Mouse (Mus musculus) embryonic stem cell, embryonic (primary cell): ENCODE results near the gene Cpox.

ENCODE experiments used
- CTCF ChIA-PET, 4 experiments: fragments of 300-600 bp in 2 of 4; fragments of 350-600 bp in 2 of 4; sonication (Branson Sonifier 250); formaldehyde crosslinking; loops; one replicate each; lab custom pipeline; 2022; ENCODE audit warnings: inconsistent platforms in 2 of 4; lab: Charles Lee
- POLR2A ChIA-PET, 4 experiments: fragments of 300-600 bp in 2 of 4; fragments of 350-600 bp in 2 of 4; sonication (Branson Sonifier 250); formaldehyde crosslinking; loops; one replicate each; lab custom pipeline; 2022; ENCODE audit warnings: antibody characterized with exemption in 4 of 4, inconsistent platforms in 1 of 4; lab: Charles Lee

Gene Cpox

GRCm38 (mm10) chr16:58669917-58670630, at the start of gene Cpox:
Gene Cpox, plus strand, starts transcription at chr16:58670292.
- POLR2A ChIA-PET: interaction anchor here (0.5 to 2.4 kb wide), 28 partner anchors 10 to 1000 kb away, joined by 3 to 15 read pairs (median 4); partner anchors contain the start of genes Cldnd1 (in 3 of the 4), Dcbld2 (in 3 of the 4) and E330017A01Rik (in 1 of the 4)
- CTCF ChIA-PET: interaction anchor here in 2 of 4 experiments (0.6 to 1.7 kb wide), 5 partner anchors 58 to 219 kb away, joined by 3 to 5 read pairs (median 3); partner anchors contain the start of gene Cldnd1 (in 1 of the 2)

- CTCF ChIA-PET: no interaction called here
Observed at GRCm38 (mm10) chr16:58622377-58622776, 47.7 kb upstream of the Cpox start.

GRCm38 (mm10) chr16:58623114-58623513, 47.0 kb upstream of the Cpox start:
- ChIA-PET POLR2A (no interaction called here), CTCF (no interaction called here)

More at GRCm38 (mm10) chr16:58622377-58622776, 47.7 kb upstream of the Cpox start:
- POLR2A ChIA-PET: no interaction called here

- ChIA-PET CTCF (no interaction called here), POLR2A (no interaction called here)
Observed at GRCm38 (mm10) chr16:58623944-58624343, 46.1 kb upstream of the Cpox start.

GRCm38 (mm10) chr16:58627597-58628335, 42.3 kb upstream of the Cpox start:
- ChIA-PET POLR2A (interaction anchor here in 1 of 4 experiments (0.7 kb wide), 1 partner anchor 1119 kb away, joined by 4 read pairs; no protein-coding TSS in a partner anchor), CTCF (interaction anchor here in 2 of 4 experiments (0.6 to 0.7 kb wide), 2 partner anchors 113 to 171 kb away, joined by 3 read pairs; no protein-coding TSS in a partner anchor)

- ChIA-PET POLR2A (no interaction called here), CTCF (interaction anchor here in 2 of 4 experiments (0.6 to 0.7 kb wide), 2 partner anchors 114 to 171 kb away, joined by 3 read pairs; no protein-coding TSS in a partner anchor)
Observed at GRCm38 (mm10) chr16:58628336-58628680, 41.8 kb upstream of the Cpox start.

GRCm38 (mm10) chr16:58628968-58629367, 41.1 kb upstream of the Cpox start:
- ChIA-PET CTCF (no interaction called here), POLR2A (no interaction called here)

GRCm38 (mm10) chr16:58629736-58630135, 40.4 kb upstream of the Cpox start:
- CTCF ChIA-PET: no interaction called here
- POLR2A ChIA-PET: no interaction called here

- CTCF ChIA-PET: no interaction called here
- POLR2A ChIA-PET: interaction anchor here in 3 of 4 experiments (0.6 to 1.4 kb wide), 4 partner anchors 34 to 715 kb away, joined by 3 to 6 read pairs (median 4); partner anchors contain the start of genes Cpox (in 2 of the 3) and Dcbld2 (in 1 of the 3)
Observed at GRCm38 (mm10) chr16:58635866-58636265, 34.2 kb upstream of the Cpox start.

- ChIA-PET CTCF (no interaction called here), POLR2A (interaction anchor here in 1 of 4 experiments (2.4 kb wide), 1 partner anchor 33 kb away, joined by 8 read pairs; the partner anchor contains the start of gene Cpox)
Observed at GRCm38 (mm10) chr16:58637448-58637847, 32.6 kb upstream of the Cpox start.

GRCm38 (mm10) chr16:58638016-58638415, 32.1 kb upstream of the Cpox start:
- POLR2A ChIA-PET: interaction anchor here in 1 of 4 experiments (2.4 kb wide), 1 partner anchor 32 kb away, joined by 8 read pairs; the partner anchor contains the start of gene Cpox

GRCm38 (mm10) chr16:58638689-58639175, 31.4 kb upstream of the Cpox start, which contains the start of gene E330017A01Rik:
Gene E330017A01Rik, minus strand, starts transcription at chr16:58638739.
- POLR2A ChIA-PET: interaction anchor here in 1 of 4 experiments (2.4 kb wide), 1 partner anchor 31 kb away, joined by 8 read pairs; the partner anchor contains the start of gene Cpox
- CTCF ChIA-PET: no interaction called here

More at GRCm38 (mm10) chr16:58638016-58638415, 32.1 kb upstream of the Cpox start:
- CTCF ChIA-PET: no interaction called here

GRCm38 (mm10) chr16:58649979-58650378, 20.1 kb upstream of the Cpox start:
- ChIA-PET POLR2A (no interaction called here), CTCF (no interaction called here)

- POLR2A ChIA-PET: no interaction called here
- CTCF ChIA-PET: no interaction called here
Observed at GRCm38 (mm10) chr16:58655751-58656150, 14.3 kb upstream of the Cpox start.

GRCm38 (mm10) chr16:58656526-58656925, 13.6 kb upstream of the Cpox start:
- ChIA-PET POLR2A (no interaction called here), CTCF (no interaction called here)

- POLR2A ChIA-PET: no interaction called here
- CTCF ChIA-PET: no interaction called here
Observed at GRCm38 (mm10) chr16:58658668-58659067, 11.4 kb upstream of the Cpox start.

GRCm38 (mm10) chr16:58661826-58662225, 8.3 kb upstream of the Cpox start:
- ChIA-PET POLR2A (interaction anchor here in 1 of 4 experiments (0.7 kb wide), 1 partner anchor 10 kb away, joined by 3 read pairs; no protein-coding TSS in a partner anchor), CTCF (no interaction called here)

GRCm38 (mm10) chr16:58662287-58662791, 7.8 kb upstream of the Cpox start:
- CTCF ChIA-PET: no interaction called here
- POLR2A ChIA-PET: no interaction called here

- CTCF ChIA-PET: no interaction called here
- POLR2A ChIA-PET: no interaction called here
Observed at GRCm38 (mm10) chr16:58663021-58663420, 7.1 kb upstream of the Cpox start.
